Mouse (Mus musculus): ENCODE measurements at regions not wholly inside any gene's neighbourhood (a gene's known extent, or its start where the extent isn't known, plus 50 kb on each side); places are given as distances from the start of the nearest gene placed in this dataset.

GRCm38 (mm10) chr2:21958365-21958764, 268.9 kb upstream of the Myo3a start:
- TF ChIP-seq CTCF (IDR thresholded peaks at IDR 0.05; ENCODE audit: borderline replicate concordance, extremely low read depth, insufficient read depth, insufficient read length) (peak; percentile 78; the same call in 1 of the 2 replicates), POLR2A (IDR thresholded peaks at IDR 0.05; ENCODE audit: borderline replicate concordance, extremely low read depth, insufficient read depth, insufficient read length, poor library complexity, severe bottlenecking) (no peak)

Data from brain, embryonic 14.5 days (tissue).